Mouse (Mus musculus) testis, adult 2 months (tissue): ENCODE data around the gene Tnnc1. TPM values are rescaled to one million over a fixed set of nuclear protein-coding genes. Genes with fewer than 3 reads are reported as not detected.

ENCODE experiments used
- H3K27ac ChIP-seq: fragments of 200-500 bp; 2 replicates; pipeline ENCODE4 v1.5.1; 2012; ENCODE audit warnings: low read depth, low read length; ENCODE audit not compliant: control insufficient read depth, insufficient read depth
- H3K27me3 ChIP-seq: fragments of 200-500 bp; 2 replicates; pipeline ENCODE4 v1.6.1; 2012; ENCODE audit warnings: mild to moderate bottlenecking, low read length, moderate library complexity; ENCODE audit not compliant: control insufficient read depth, insufficient read depth
- H3K36me3 ChIP-seq: fragments of 200-500 bp; 2 replicates; pipeline ENCODE4 v1.6.1; 2012; ENCODE audit warnings: mild to moderate bottlenecking, low read length; ENCODE audit not compliant: control insufficient read depth, insufficient read depth
- H3K4me1 ChIP-seq: fragments of 200-500 bp; 2 replicates; pipeline ENCODE4 v1.6.1; 2012; ENCODE audit warnings: low read length; ENCODE audit not compliant: control insufficient read depth, insufficient read depth
- H3K4me3 ChIP-seq: fragments of 200-500 bp; 2 replicates; pipeline ENCODE4 v1.5.1; 2012; ENCODE audit warnings: low read depth, mild to moderate bottlenecking, low read length, moderate library complexity, mixed read lengths; ENCODE audit not compliant: control insufficient read depth
- CTCF ChIP-seq: fragments of 200-500 bp; IDR thresholded peaks from 2 replicates; pipeline ENCODE4 v1.5.1; 2012; ENCODE audit warnings: low read depth, mild to moderate bottlenecking, inconsistent platforms, low read length, moderate library complexity; ENCODE audit not compliant: control insufficient read depth, insufficient read depth, insufficient replicate concordance
- POLR2A ChIP-seq: fragments of 200-500 bp; IDR thresholded peaks from 2 replicates; pipeline ENCODE4 v1.6.1; 2012; ENCODE audit warnings: low read depth, mild to moderate bottlenecking, inconsistent platforms, low read length, moderate library complexity; ENCODE audit not compliant: control insufficient read depth
- polyA plus RNA-seq: library from polyadenylated mRNA; depleted of rRNA; stranded (reverse); fragments of >200 nt; gene quantifications from 2 replicates; pipeline ENCODE4 v1.2.3, GENCODE M21; 2012; rRNA removed

Tnnc1 gene
- 0.48 and 0.59 TPM in 2 replicates for polyA plus RNA-seq

- TF ChIP-seq CTCF, result no peak
- TF ChIP-seq POLR2A, result no peak
- no peaks in the 10 kb centered on the region for H3K27me3 ChIP-seq
- H3K4me3 ChIP-seq, result peak within 1 kb of the TSS; percentile 89; the same call in 1 of the 2 replicates
- H3K27ac ChIP-seq, result no peak within 1 kb of the TSS
- H3K36me3 ChIP-seq, result no peaks in the 10 kb centered on the region
- peaks cover 13% of the 10 kb centered on the region for H3K4me1 ChIP-seq
Observed at GRCm38 (mm10) chr14:31208084-31208483, at the start of gene Tnnc1. TSS of gene Tnnc1 (plus strand) at chr14:31208312.

GRCm38 (mm10) chr14:31160196-31161150, 47.6 kb upstream of the Tnnc1 start:
- Histone ChIP-seq H3K27ac (no peak overlapping the region), H3K4me3 (no peak overlapping the region), H3K36me3 (no peaks in the 10 kb centered on the region), H3K4me1 (no peaks in the 10 kb centered on the region), H3K27me3 (no peaks in the 10 kb centered on the region)
- TF ChIP-seq POLR2A, result no peak

GRCm38 (mm10) chr14:31161191-31161590, 46.9 kb upstream of the Tnnc1 start:
- no peaks in the 10 kb centered on the region for H3K27me3 ChIP-seq
- no peak for TF ChIP-seq CTCF
- TF ChIP-seq POLR2A, result no peak
- H3K36me3 ChIP-seq, result no peaks in the 10 kb centered on the region
- no peak overlapping the region for H3K27ac ChIP-seq
- H3K4me1 ChIP-seq, result no peaks in the 10 kb centered on the region
- H3K4me3 ChIP-seq, result no peak overlapping the region

GRCm38 (mm10) chr14:31161638-31162037, 46.5 kb upstream of the Tnnc1 start:
- no peak overlapping the region for H3K4me3 ChIP-seq
- no peaks in the 10 kb centered on the region for H3K4me1 ChIP-seq
- no peaks in the 10 kb centered on the region for H3K27me3 ChIP-seq
- no peak overlapping the region for H3K27ac ChIP-seq
- TF ChIP-seq CTCF, result no peak
- H3K36me3 ChIP-seq, result no peaks in the 10 kb centered on the region

GRCm38 (mm10) chr14:31164067-31164466, 44.0 kb upstream of the Tnnc1 start:
- no peaks in the 10 kb centered on the region for H3K36me3 ChIP-seq
- H3K27me3 ChIP-seq, result no peaks in the 10 kb centered on the region
- no peaks in the 10 kb centered on the region for H3K4me1 ChIP-seq
- no peak overlapping the region for H3K27ac ChIP-seq
- TF ChIP-seq CTCF, result no peak
- TF ChIP-seq POLR2A, result no peak
- H3K4me3 ChIP-seq, result no peak overlapping the region

GRCm38 (mm10) chr14:31165010-31165409, 43.1 kb upstream of the Tnnc1 start:
- TF ChIP-seq CTCF, result no peak
- TF ChIP-seq POLR2A, result no peak
- no peak overlapping the region for H3K27ac ChIP-seq
- H3K4me3 ChIP-seq, result no peak overlapping the region
- no peaks in the 10 kb centered on the region for H3K27me3 ChIP-seq
- H3K36me3 ChIP-seq, result no peaks in the 10 kb centered on the region
- no peaks in the 10 kb centered on the region for H3K4me1 ChIP-seq

GRCm38 (mm10) chr14:31165458-31165857, 42.7 kb upstream of the Tnnc1 start:
- TF ChIP-seq CTCF, result no peak
- no peak for TF ChIP-seq POLR2A
- Histone ChIP-seq H3K27ac (no peak overlapping the region), H3K4me1 (no peaks in the 10 kb centered on the region), H3K27me3 (no peaks in the 10 kb centered on the region), H3K4me3 (no peak overlapping the region), H3K36me3 (no peaks in the 10 kb centered on the region)

GRCm38 (mm10) chr14:31165991-31166630, 42.0 kb upstream of the Tnnc1 start:
- H3K4me3 ChIP-seq, result no peak overlapping the region
- H3K27ac ChIP-seq, result no peak overlapping the region
- no peak for TF ChIP-seq CTCF
- no peak for TF ChIP-seq POLR2A
- H3K36me3 ChIP-seq, result no peaks in the 10 kb centered on the region
- H3K4me1 ChIP-seq, result no peaks in the 10 kb centered on the region
- H3K27me3 ChIP-seq, result no peaks in the 10 kb centered on the region
